Mouse (Mus musculus) spleen, adult 2 months (tissue): ENCODE results near the gene Myl10.

Experiments used
- CTCF ChIP-seq: fragments of 200-500 bp; IDR thresholded peaks from 2 replicates; pipeline ENCODE4 v1.5.1; 2011; ENCODE audit warnings: mild to moderate bottlenecking, inconsistent platforms; ENCODE audit not compliant: insufficient read depth, insufficient read length, insufficient replicate concordance; ENCODE audit errors: extremely low read depth
- POLR2A ChIP-seq: fragments of 200-500 bp; IDR thresholded peaks from 2 replicates; pipeline ENCODE4 v1.6.1; 2011; ENCODE audit warnings: low read depth, low read length, inconsistent platforms

GRCm38 (mm10) chr5:136710742-136711141 lies 17.8 kb downstream of the Myl10 start:
- TF ChIP-seq POLR2A (no peak), CTCF (no peak)
